Mouse (Mus musculus) gastrocnemius, adult 2 months (tissue): Measurements from ENCODE around the gene Eya2. TPM values are rescaled to one million over a fixed set of nuclear protein-coding genes. Genes with fewer than 3 reads are reported as not detected.

Source experiments
- DNase-seq: peaks from one replicate; pipeline ENCODE4 v3.0.0; 2022
- H3K27ac ChIP-seq: fragments of 200-600 bp; 2 replicates; pipeline ENCODE4 v1.8.1; 2022; ENCODE audit warnings: mild to moderate bottlenecking
- H3K4me3 ChIP-seq: fragments of 200-600 bp; 2 replicates; pipeline ENCODE4 v1.8.1; 2022; ENCODE audit warnings: mild to moderate bottlenecking, moderate library complexity
- CTCF ChIP-seq: fragments of 200-600 bp; IDR thresholded peaks from 2 replicates; pipeline ENCODE4 v1.8.1; 2022; ENCODE audit warnings: antibody characterized with exemption, mild to moderate bottlenecking, moderate library complexity
- intact Hi-C: fragments of 180-260 bp; cut with DNase I; formaldehyde crosslinking; loops from one replicate; pipeline ENCODE4 v1.15.1; 2025
- total RNA-seq, 2 experiments: library from RNA; stranded (reverse); gene quantifications; 2 replicates each; pipeline ENCODE4 v1.2.3; 2021

The Eya2 gene
- total RNA-seq, 2 experiments from 2014 or later, result 3.0 to 5.8 TPM

GRCm38 (mm10) chr2:165598139-165598538, 3.3 kb downstream of the Eya2 start:
- Histone ChIP-seq H3K4me3 (0 out of 2 replicates have a peak overlapping the region, but pooled peaks have one; percentile 3), H3K27ac (peak overlapping the region; percentile 43; the same call in 1 of the 2 replicates)
- no peak for DNase-seq
- TF ChIP-seq CTCF, result no peak
- intact Hi-C loops, result loop anchor here (10.0 kb wide), 1 partner anchor 157 kb away; no protein-coding TSS in a partner anchor

DNA sequence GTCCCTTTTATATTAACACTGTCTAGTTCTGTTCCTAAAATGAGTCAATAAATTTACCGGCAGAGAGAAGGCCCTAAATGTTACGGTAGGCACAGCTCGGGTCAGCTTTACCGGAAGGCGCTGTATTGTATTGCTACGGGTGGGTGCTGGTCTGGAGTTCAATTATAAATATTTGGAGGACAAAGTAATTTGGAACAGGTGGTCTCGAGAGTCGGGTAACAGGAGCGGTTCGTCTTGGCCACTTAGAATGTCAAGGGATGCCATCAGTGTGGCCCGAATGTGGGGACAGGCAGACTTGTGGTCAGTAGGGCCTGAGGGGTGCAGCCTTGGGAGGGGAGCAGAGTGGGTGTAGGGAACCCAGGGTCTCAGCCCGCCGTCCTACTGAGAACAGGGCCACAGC, 4.7 kb downstream of the Eya2 start:
- Histone ChIP-seq H3K4me3 (peak overlapping the region; percentile 11; the same call in 1 of the 2 replicates), H3K27ac (0 out of 2 replicates have a peak overlapping the region, but pooled peaks have one; percentile 20)
- no peak for DNase-seq
- intact Hi-C loops, result loop anchor here (10.0 kb wide), 1 partner anchor 155 kb away; no protein-coding TSS in a partner anchor
- no peak for TF ChIP-seq CTCF

DNA sequence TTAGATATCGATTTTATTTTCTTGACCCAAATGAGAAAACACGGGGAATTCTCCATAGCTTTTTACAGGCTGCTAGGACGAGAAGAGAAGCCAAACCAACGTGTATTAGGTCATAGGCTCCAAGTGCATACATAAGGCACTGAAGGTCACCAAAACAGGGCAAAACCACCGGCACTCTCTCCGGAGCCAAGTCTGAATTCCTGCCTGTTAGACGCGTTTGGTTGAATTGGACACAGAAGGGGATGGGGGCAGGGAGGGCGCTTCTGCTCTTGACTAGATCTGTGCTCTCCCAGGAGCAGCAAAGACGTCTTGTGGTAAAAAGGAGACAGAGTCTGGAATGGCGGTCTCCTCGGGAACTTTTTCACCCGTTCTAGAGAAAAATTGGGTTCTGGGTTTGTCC, 6.1 kb downstream of the Eya2 start:
- H3K27ac ChIP-seq, result peak overlapping the region; percentile 58

GRCm38 (mm10) chr2:165601605-165602004, 6.8 kb downstream of the Eya2 start:
- no peak for DNase-seq
- H3K4me3 ChIP-seq, result no peak overlapping the region
- no peak for TF ChIP-seq CTCF
- H3K27ac ChIP-seq, result peak overlapping the region; percentile 58
- intact Hi-C loops, result no loop called here

More for the DNA sequence above, 6.1 kb downstream of the Eya2 start:
- TF ChIP-seq CTCF, result no peak
- no peak overlapping the region for H3K4me3 ChIP-seq
- no peak for DNase-seq
- intact Hi-C loops, result no loop called here

GRCm38 (mm10) chr2:165603775-165604174, 8.9 kb downstream of the Eya2 start:
- no peak for TF ChIP-seq CTCF
- intact Hi-C loops, result no loop called here
- no peak overlapping the region for H3K4me3 ChIP-seq
- no peak for DNase-seq
- H3K27ac ChIP-seq, result peak overlapping the region; percentile 8; the same call in 1 of the 2 replicates

DNA sequence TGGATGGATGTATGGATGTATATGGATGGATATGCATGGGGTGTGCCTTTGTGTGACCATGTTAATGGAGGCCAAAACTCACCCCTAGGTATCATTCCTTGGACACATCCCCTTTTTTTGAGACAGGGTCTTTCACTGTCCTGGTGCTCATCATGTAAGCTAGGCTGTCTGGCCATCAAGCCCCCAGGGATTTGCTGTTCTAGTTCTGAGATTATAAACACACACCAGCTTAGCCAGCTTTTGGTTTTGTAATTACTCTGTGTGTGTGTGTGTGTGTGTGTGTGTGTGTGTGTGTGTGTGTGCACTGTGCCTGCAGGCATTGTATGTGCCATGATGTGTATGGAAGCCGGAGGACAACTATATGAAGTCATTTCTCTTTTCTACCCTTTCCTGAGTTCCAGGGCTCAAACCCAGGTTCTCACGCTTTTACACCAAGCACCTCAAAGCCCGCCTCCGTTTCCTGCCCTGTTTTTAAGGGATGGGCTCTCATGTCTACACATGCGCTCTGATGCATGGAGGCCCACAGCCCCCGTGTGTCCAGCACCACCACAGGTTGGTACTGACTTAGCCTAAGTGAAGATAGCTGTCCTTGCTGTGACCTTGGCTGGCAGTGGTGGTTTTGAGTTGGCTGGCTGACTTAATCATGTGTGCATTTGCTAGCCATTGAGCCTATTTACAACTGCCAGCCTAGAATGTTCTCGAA, 16.9 kb downstream of the Eya2 start:
- no peak for TF ChIP-seq CTCF
- DNase-seq, result peak; percentile 33
- H3K4me3 ChIP-seq, result no peak overlapping the region
- intact Hi-C loops, result no loop called here
- peak overlapping the region; percentile 79; the same call in 1 of the 2 replicates for H3K27ac ChIP-seq

GRCm38 (mm10) chr2:165613741-165614339, 19.0 kb downstream of the Eya2 start:
- peak; percentile 80 for DNase-seq
- Histone ChIP-seq H3K27ac (peak overlapping the region; percentile 79), H3K4me3 (no peak overlapping the region)
- TF ChIP-seq CTCF, result peak; percentile 4; the same call in 1 of the 2 replicates
- intact Hi-C loops, result no loop called here

DNA sequence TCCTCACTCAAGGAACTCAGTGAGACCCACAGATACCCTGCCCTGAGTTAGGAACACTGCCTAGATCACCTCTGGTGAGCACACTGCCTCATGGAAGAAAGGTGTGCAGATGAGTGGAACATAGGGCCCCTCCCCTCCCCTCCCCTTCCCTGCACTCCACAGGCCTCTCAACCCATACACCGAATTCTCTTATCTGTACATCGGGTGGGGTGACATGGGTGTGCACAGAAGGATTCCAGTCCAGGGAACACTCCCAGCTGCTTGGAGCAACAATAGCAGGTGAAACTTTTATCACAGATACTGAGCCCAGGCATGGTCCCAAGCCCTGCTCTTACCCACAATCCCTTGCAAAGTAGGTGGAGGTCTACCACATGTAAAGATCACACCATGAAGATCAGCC, 26.7 kb downstream of the Eya2 start:
- intact Hi-C loops, result no loop called here
- H3K4me3 ChIP-seq, result no peak overlapping the region
- DNase-seq, result no peak
- no peak overlapping the region for H3K27ac ChIP-seq
- no peak for TF ChIP-seq CTCF

DNA sequence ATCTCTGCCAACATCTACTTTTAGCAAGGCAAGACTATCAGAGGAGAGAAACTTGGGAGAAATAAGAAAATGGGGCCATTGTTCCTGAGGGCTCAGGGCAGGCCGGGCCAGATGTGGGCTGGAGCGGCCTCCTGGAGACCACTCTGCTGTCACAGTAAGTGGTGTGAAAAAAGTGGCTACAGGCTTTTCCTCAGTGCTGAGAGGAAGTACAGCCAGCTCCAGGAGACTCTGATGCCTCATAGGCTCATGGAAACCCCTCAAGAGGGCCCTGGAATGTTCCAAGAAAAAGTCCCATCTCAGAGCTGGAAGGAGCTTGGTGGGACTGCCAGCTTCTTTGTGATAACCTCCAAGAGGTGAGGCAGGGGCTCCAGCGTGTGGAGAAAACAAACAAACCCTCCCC, 27.8 kb downstream of the Eya2 start:
- no peak overlapping the region for H3K27ac ChIP-seq
- no peak for DNase-seq
- H3K4me3 ChIP-seq, result no peak overlapping the region
- intact Hi-C loops, result no loop called here
- TF ChIP-seq CTCF, result no peak

DNA sequence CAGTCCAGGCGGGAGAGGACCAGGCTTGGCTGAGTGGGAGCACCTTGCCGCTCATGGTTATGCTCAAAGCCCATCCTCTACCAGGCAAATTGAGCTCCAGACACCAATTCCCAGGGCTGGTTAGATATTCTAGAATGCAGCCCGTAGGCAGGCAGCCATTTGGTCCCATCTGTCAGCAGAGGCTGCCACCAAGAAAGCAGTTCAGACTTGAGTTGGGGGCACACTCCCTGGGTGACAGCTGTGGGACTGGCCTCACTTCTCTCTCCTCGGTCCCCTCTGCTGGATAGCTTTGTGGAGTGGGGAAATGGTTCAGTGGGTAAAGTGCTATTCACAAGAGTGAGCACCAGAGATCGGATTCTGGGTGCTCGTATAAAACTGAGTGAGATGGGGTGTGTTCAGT, 32.0 kb downstream of the Eya2 start:
- H3K4me3 ChIP-seq, result no peak overlapping the region
- no peak for TF ChIP-seq CTCF
- intact Hi-C loops, result no loop called here

GRCm38 (mm10) chr2:165627974-165628373, 33.1 kb downstream of the Eya2 start:
- intact Hi-C loops, result no loop called here
- peak; percentile 36 for DNase-seq
- Histone ChIP-seq H3K27ac (no peak overlapping the region), H3K4me3 (no peak overlapping the region)
- TF ChIP-seq CTCF, result no peak

More for the DNA sequence above, 32.0 kb downstream of the Eya2 start:
- H3K27ac ChIP-seq, result no peak overlapping the region
- no peak for DNase-seq

DNA sequence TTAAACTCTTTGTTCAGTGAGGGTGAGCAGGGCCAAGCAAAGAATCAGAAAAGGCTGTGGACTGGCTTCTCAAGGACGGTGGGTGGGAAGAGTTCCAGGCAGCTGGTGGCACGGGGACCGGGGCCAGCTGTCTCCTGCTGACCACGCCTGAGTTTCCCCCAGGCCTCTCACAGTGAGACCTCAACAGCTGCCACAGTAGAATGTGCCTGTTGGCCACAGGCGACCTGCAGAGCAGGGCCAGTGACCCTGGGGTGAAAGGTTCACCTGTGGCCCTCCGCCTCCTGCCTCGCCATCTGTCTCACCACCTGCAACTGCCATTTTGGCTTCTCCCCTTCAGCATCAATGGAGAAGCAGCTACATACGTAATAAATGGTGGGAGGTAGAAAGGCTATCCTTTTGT, 35.1 kb downstream of the Eya2 start:
- TF ChIP-seq CTCF, result no peak
- Histone ChIP-seq H3K4me3 (no peak overlapping the region), H3K27ac (no peak overlapping the region)
- intact Hi-C loops, result no loop called here
- DNase-seq, result no peak

GRCm38 (mm10) chr2:165633011-165633785, 38.4 kb downstream of the Eya2 start:
- H3K4me3 ChIP-seq, result no peak overlapping the region
- peak; percentile 75 for DNase-seq
- TF ChIP-seq CTCF, result no peak
- intact Hi-C loops, result no loop called here
- no peak overlapping the region; the same call in 1 of the 2 replicates for H3K27ac ChIP-seq
